Mouse (Mus musculus) megakaryocyte, embryonic 14.5 days (primary cell): Measurements from ENCODE around the gene Wwc1. TPM values are rescaled to one million over a fixed set of nuclear protein-coding genes. Genes with fewer than 3 reads are reported as not detected.
"Not testable (repeated sequence)": the region's sequence is repeated elsewhere in the genome, so short reads cannot be mapped to it uniquely, and the experiment has no call there.

Experiments
- H3K27me3 ChIP-seq: replicated peaks from 2 replicates; pipeline ENCODE3; 2012; ENCODE audit warnings: inconsistent platforms
- H3K36me3 ChIP-seq: replicated peaks from 2 replicates; pipeline ENCODE3; 2012; ENCODE audit warnings: low read length, inconsistent platforms, mixed read lengths
- H3K4me1 ChIP-seq: 2 replicates; pipeline ENCODE4 v1.6.1; 2012; ENCODE audit warnings: inconsistent platforms
- H3K4me3 ChIP-seq: replicated peaks from 2 replicates; pipeline ENCODE3; 2012; ENCODE audit warnings: moderate library complexity, mild to moderate bottlenecking, inconsistent platforms
- H3K9me3 ChIP-seq: 2 replicates; pipeline ENCODE4 v1.6.1; 2012; ENCODE audit warnings: inconsistent platforms
- FLI1 ChIP-seq: IDR thresholded peaks from 2 replicates; pipeline ENCODE4 v1.6.1; 2012; ENCODE audit warnings: low read length, inconsistent platforms, mixed read lengths
- GATA1 ChIP-seq: IDR thresholded peaks from 3 replicates; pipeline ENCODE4 v1.6.1; 2012; ENCODE audit warnings: mixed read lengths, low read length, inconsistent platforms, borderline replicate concordance
- polyA plus RNA-seq: library from polyadenylated mRNA; stranded (reverse); fragments of >175 nt; gene quantifications from 2 replicates; pipeline ENCODE4 v1.2.3, GENCODE M21; 2012; ENCODE audit warnings: low replicate concordance; ENCODE audit not compliant: insufficient read depth

Wwc1 gene
- polyA plus RNA-seq, 1 experiment, result not detected

- Histone ChIP-seq H3K27me3 (peaks cover 32% of the 10 kb centered on the region), H3K36me3 (no peaks in the 10 kb centered on the region), H3K4me1 (peaks cover 19% of the 10 kb centered on the region; the same call in 1 of the 2 replicates), H3K9me3 (no peaks in the 10 kb centered on the region), H3K4me3 (no peak overlapping the region)
- TF ChIP-seq GATA1 (no peak), FLI1 (no peak)
Observed at GRCm38 (mm10) chr11:35866140-35866539, 114.2 kb downstream of the Wwc1 start.

GRCm38 (mm10) chr11:35864981-35865604 lies 115.2 kb downstream of the Wwc1 start:
- Histone ChIP-seq H3K36me3 (no peaks in the 10 kb centered on the region), H3K27me3 (peaks cover 34% of the 10 kb centered on the region), H3K4me3 (no peak overlapping the region), H3K9me3 (no peaks in the 10 kb centered on the region), H3K4me1 (peaks cover 15% of the 10 kb centered on the region)
- TF ChIP-seq FLI1 (no peak), GATA1 (no peak)

DNA sequence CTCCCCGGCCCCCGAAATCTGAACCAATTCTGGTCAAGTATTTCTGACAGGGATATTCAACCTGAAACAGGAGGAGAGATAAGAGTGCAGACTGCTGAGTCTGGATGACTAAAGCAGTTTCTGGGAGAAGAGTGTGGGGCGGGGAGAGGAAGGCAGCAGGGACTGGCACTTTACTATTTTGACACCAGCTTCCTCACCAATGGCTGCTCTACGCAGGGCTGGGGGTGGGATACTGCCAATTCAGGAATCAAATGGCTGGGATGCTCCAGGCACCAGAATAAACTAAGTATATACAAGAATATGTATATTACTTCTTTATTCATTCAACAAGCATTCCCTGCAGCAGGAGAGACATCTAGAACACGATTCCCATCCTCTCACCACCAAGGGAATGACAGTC lies 116.7 kb downstream of the Wwc1 start:
- Histone ChIP-seq H3K4me3 (peak overlapping the region; percentile 31), H3K4me1 (peaks cover 15% of the 10 kb centered on the region), H3K9me3 (no peaks in the 10 kb centered on the region), H3K36me3 (no peaks in the 10 kb centered on the region), H3K27me3 (peaks cover 37% of the 10 kb centered on the region)
- TF ChIP-seq GATA1 (no peak), FLI1 (no peak)

DNA sequence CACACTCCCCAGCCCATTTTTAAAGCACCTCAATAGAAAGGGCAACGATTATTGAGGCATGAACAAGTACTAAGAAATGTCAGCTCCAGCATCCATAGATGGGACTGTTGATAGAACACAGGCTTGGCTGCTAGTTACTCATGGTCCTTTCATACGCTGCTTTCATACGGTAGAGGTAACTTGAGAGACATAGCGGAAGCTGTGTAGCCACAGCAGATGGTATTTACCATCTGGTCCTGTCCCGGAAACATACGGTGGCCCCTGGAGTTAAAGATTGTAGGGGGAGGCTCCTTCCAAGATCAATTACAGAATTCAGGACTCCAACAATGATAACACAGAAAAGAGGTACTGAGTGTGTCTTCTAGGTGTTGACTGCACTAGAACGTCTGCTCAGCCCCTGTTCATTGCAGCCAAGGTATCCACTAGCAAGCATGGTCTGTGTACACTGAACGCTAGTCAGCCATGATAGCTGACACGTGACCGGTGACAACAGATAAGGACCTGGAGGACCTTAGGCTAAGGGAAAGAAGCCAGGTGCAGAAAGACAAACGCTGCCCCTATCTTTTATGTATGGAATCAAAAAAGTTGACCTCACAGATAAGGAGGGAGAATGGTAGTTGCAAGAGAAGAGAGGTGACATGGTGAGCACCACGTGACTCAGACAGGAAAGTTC lies 122.8 kb downstream of the Wwc1 start:
- H3K4me3 ChIP-seq, result no peak overlapping the region
- H3K4me1 ChIP-seq, result no peaks in the 10 kb centered on the region; the same call in 1 of the 2 replicates
- no peaks in the 10 kb centered on the region for H3K36me3 ChIP-seq
- no peak for TF ChIP-seq GATA1
- no peak for TF ChIP-seq FLI1
- H3K27me3 ChIP-seq, result peaks cover 23% of the 10 kb centered on the region
- no peaks in the 10 kb centered on the region for H3K9me3 ChIP-seq

- Histone ChIP-seq H3K27me3 (peaks cover 18% of the 10 kb centered on the region), H3K4me1 (no peaks in the 10 kb centered on the region; the same call in 1 of the 2 replicates), H3K4me3 (no peak overlapping the region), H3K36me3 (no peaks in the 10 kb centered on the region), H3K9me3 (no peaks in the 10 kb centered on the region)
- no peak for TF ChIP-seq GATA1
- TF ChIP-seq FLI1, result no peak
Observed at GRCm38 (mm10) chr11:35856359-35857040, 123.8 kb downstream of the Wwc1 start.

DNA sequence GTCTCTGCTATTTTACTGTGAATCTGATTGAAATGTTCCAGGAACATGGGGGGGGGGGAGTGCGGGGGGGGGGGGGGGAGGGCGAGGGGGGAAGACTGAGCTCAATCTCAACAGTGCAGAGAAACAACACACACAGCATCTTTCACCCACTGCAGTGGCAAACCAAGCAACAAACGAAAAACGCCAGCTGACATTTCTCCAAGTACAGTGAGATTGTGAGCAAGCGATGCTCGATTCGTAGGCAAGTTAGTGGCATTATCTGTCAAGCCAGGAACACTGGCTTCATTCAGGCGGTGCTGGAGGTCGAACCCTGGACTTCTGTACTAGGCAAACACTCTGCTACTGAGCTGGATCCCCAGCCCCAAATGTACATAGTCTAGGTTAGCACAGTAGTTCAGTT lies 124.8 kb downstream of the Wwc1 start:
- H3K4me3 ChIP-seq, result no peak overlapping the region
- H3K36me3 ChIP-seq, result no peaks in the 10 kb centered on the region
- no peaks in the 10 kb centered on the region for H3K9me3 ChIP-seq
- H3K4me1 ChIP-seq, result no peaks in the 10 kb centered on the region
- no peak for TF ChIP-seq FLI1
- no peak for TF ChIP-seq GATA1
- H3K27me3 ChIP-seq, result peaks cover 18% of the 10 kb centered on the region

GRCm38 (mm10) chr11:35854941-35855340 lies 125.4 kb downstream of the Wwc1 start:
- no peak for TF ChIP-seq GATA1
- no peak for TF ChIP-seq FLI1
- Histone ChIP-seq H3K9me3 (no peaks in the 10 kb centered on the region), H3K4me1 (no peaks in the 10 kb centered on the region), H3K4me3 (no peak overlapping the region), H3K27me3 (peaks cover 14% of the 10 kb centered on the region), H3K36me3 (no peaks in the 10 kb centered on the region)

- H3K36me3 ChIP-seq, result no peaks in the 10 kb centered on the region
- H3K4me3 ChIP-seq, result no peak overlapping the region
- H3K9me3 ChIP-seq, result no peaks in the 10 kb centered on the region
- H3K27me3 ChIP-seq, result peaks cover 11% of the 10 kb centered on the region
- no peaks in the 10 kb centered on the region for H3K4me1 ChIP-seq
- TF ChIP-seq GATA1 (no peak), FLI1 (no peak)
Observed at GRCm38 (mm10) chr11:35853651-35854050, 126.7 kb downstream of the Wwc1 start.

DNA sequence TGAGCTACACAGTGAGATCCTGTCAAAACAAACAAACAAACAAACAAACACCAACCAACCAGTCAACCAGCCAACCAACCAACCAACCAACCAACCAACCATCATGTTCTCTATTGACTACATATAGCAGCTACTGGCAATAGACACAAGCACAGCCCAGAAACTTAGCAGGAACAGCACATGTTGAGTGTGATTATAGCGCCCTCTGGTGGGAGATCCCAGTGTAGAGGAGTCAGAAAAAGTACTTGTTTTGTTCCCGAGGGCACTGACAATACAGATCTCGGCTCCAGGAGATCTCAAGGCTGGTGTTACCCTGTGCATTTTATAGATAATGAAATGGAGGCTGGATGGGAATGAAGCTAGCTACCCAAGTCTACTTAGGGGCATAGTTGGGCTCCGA lies 127.6 kb downstream of the Wwc1 start:
- Histone ChIP-seq H3K4me3 (no peak overlapping the region), H3K4me1 (no peaks in the 10 kb centered on the region), H3K27me3 (peaks cover 17% of the 10 kb centered on the region), H3K36me3 (no peaks in the 10 kb centered on the region), H3K9me3 (no peaks in the 10 kb centered on the region)
- TF ChIP-seq FLI1 (no peak), GATA1 (no peak)

GRCm38 (mm10) chr11:35844299-35844698 lies 136.0 kb downstream of the Wwc1 start:
- no peak for TF ChIP-seq GATA1
- TF ChIP-seq FLI1, result no peak
- Histone ChIP-seq H3K9me3 (no peaks in the 10 kb centered on the region), H3K36me3 (no peaks in the 10 kb centered on the region), H3K4me1 (peaks cover 25% of the 10 kb centered on the region), H3K4me3 (no peak overlapping the region), H3K27me3 (peaks cover 20% of the 10 kb centered on the region)

GRCm38 (mm10) chr11:35842560-35842959 lies 137.8 kb downstream of the Wwc1 start:
- H3K9me3 ChIP-seq, H3K36me3 ChIP-seq, H3K4me3 ChIP-seq: not testable (repeated sequence)
- peaks cover 39% of the 10 kb centered on the region for H3K4me1 ChIP-seq
- H3K27me3 ChIP-seq, result peaks cover 13% of the 10 kb centered on the region
